Mouse (Mus musculus) thymus, postnatal 0 days (tissue): ENCODE measurements around the gene Atp5s. TPM values are rescaled to one million over a fixed set of nuclear protein-coding genes. Genes with fewer than 3 reads are reported as not detected.

Experiments
- DNase-seq: peaks from one replicate; pipeline ENCODE4 v3.0.0-alpha.2; 2015; ENCODE audit warnings: low spot score
- polyA plus RNA-seq: library from polyadenylated mRNA; unstranded; fragments of >200 nt; fragmentation: Nextera tagmentation; extraction: Ambion mirVana; gene quantifications from 2 replicates; pipeline ENCODE4 v1.2.1, GENCODE M21; 2015

Gene Atp5s
- polyA plus RNA-seq, result 19.1 and 19.8 TPM in 2 replicates

- DNase-seq, result peak; percentile 94
Observed at GRCm38 (mm10) chr12:69724711-69725460, at the start of gene Atp5s, which contains the start of gene L2hgdh. Atp5s (plus strand) TSS chr12:69724950. L2hgdh (minus strand) TSS chr12:69724873.

GRCm38 (mm10) chr12:69676157-69676556 lies 48.6 kb upstream of the Atp5s start:
- no peak for DNase-seq

DNA sequence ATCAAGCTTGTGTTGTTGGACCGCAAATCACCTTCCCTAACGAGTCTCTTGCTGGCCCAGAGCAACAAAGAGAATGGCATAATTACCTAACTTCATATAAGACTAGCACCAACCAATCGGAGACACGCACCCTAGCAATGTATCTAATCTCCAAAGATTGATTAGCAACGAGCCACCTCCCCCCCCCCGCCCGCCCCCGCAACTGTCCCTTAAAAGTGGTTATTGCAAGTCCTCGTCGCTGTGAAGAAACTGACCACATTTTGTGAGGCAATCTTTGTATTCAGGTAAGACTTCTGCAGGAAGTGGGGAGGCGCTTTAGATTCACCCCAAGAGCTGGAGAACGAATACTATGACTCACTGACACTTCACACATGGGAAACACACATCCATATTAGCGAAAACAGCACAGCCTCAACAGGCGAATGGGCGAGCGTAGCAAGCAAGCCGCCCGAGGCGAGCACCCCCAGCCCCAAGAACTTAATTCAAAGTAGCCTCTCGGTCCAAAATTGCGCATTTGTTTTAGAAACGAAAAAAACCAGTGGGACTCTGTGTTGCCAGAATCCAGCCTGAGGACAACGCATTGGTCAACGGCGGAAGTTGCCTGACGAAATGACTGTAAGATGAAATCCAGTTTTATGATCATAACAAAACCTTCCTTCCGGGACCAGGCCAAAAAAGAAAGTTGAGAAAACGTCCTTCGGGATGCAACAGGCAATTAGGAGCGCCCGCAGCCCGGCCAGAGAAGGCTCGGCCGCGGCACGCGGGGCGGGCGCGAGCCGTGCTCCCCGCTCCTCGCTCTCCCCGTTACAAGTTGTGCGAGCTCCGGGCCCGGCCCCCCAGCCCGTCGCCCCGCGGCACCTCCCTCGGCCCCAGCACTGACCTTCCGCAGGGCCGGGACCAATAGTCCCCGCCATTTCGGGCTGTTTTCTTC lies 43.9 kb upstream of the Atp5s start:
- peak; percentile 63 for DNase-seq

GRCm38 (mm10) chr12:69681566-69682061 lies 43.1 kb upstream of the Atp5s start, which contains the start of gene Sos2:
Sos2 (minus strand) TSS chr12:69681852.
- DNase-seq, result no peak

DNA sequence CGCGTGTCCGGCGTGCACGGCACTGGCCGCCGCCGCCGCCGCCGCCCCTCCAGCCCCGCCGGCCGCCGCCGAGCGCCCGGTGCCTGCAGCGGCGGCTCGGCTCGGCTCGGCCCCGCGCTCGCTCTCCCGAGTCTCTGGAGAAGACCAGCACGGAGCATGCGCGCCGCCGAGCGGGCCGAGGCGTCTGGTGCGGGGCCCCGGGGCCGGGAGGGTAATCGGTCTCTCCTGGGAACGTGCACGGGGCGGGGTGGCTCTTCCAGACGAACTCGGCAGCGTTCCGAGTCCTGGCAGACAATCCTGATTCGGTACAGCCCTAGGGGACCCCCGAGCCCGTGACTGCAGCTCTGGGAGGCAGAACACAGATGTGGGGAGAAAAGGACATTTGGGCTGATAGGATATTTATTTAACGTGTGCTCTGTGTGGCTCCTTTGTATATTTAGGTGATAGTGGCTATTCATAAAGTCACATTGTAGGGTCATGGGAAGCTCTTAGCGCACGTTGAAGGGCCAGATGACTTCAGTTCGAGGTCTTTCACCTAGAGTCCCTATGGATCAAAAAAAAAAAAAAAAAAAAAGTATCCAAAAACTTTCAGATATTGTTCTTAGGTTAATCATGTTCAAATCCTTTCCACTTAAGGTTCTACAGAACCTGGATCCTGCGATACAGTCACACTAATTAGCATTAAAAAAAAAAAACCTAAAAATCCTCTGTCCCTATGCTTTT lies 42.5 kb upstream of the Atp5s start:
- peak; percentile 80 for DNase-seq

DNA sequence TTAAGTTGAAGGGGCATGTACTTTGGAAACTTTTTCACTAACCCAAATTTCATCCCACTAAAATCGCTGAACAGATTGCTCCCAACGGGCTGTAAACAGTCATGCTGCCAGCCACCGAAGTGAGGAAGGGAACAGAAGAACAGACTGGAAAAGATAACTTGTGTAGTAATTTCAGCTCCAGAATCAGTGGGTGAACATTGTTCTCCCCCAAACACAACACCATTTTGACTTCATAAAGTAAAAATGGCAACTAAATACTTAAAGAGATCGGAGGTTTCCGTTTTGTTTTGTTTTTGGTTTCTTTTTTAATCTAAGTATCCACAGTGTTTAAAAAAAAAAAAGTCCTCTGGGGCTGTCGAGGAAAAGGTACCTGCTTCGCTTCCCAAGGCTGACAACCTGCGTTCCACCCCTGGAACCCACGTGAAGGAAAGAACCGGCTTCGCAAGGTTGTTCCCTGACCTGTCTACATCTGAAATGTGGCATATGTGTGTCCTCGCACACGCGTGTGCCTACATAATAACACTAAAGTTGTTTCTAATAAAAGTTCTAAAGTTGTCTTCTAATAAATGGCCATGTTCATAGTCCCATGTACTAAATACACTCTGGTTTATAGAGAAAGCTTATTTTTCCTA lies 41.8 kb upstream of the Atp5s start:
- no peak for DNase-seq

GRCm38 (mm10) chr12:69683537-69683936 lies 41.2 kb upstream of the Atp5s start:
- DNase-seq, result peak; percentile 10

GRCm38 (mm10) chr12:69688368-69688767 lies 36.4 kb upstream of the Atp5s start:
- DNase-seq, result no peak

DNA sequence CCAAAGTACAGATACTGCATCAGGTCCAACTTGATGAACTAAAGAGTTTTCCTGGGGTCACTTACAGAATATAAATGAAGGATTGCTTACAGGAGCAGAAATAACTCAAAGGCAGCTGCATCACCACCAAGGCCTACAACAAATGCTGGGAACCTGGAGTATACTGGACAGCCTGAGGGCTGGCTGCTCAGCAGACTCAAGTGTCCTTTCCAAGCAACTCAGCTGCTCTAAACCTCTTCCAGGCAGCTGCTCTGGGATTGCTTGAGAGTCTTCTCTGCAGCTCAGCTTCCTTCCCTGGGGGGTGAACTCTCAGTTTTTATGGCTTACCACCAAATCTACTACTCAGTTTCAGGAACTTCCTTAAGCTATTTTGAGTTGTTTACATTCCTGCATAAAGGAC lies 35.7 kb upstream of the Atp5s start:
- DNase-seq, result no peak

DNA sequence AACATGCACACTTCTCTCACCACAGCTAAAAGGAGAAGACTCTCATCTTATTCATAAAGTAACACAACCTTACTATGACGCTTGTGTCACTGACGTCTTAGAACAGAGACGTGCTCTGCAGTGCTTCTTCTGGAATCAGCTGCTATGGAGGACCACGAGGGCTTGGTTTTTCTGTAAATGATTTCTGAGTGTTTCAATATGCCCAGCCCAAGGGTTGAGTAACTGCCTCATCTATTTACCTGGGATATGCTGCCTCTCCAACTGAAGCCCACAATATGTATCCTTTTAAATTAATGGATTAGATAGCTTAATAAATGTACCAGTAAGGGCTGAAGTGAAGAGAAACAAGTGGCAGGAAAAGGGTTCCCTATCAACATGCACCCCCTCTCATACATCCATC lies 34.0 kb upstream of the Atp5s start:
- DNase-seq, result no peak

- DNase-seq, result no peak
Observed at GRCm38 (mm10) chr12:69693471-69693870, 31.3 kb upstream of the Atp5s start.

DNA sequence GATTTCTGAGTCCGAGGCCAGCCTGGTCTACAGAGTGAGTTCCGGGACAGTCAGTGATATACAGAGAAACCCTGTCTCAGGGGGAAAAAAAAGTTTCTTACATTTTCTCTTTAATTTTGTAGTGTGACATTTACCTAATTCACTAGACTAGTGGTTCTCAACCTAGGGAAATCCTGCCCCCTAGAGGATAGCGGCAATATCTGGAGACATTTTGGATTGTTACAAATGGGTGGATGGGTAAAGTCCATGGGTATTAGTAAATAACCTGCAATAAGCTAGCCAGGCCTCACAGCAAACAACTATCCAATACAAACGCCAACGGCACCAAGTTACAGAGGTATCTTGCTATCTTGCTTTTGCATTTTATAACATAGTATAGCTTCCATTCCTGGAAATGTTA lies 28.0 kb upstream of the Atp5s start:
- DNase-seq, result peak; percentile 64

- DNase-seq, result no peak
Observed at GRCm38 (mm10) chr12:69698352-69698751, 26.4 kb upstream of the Atp5s start.

DNA sequence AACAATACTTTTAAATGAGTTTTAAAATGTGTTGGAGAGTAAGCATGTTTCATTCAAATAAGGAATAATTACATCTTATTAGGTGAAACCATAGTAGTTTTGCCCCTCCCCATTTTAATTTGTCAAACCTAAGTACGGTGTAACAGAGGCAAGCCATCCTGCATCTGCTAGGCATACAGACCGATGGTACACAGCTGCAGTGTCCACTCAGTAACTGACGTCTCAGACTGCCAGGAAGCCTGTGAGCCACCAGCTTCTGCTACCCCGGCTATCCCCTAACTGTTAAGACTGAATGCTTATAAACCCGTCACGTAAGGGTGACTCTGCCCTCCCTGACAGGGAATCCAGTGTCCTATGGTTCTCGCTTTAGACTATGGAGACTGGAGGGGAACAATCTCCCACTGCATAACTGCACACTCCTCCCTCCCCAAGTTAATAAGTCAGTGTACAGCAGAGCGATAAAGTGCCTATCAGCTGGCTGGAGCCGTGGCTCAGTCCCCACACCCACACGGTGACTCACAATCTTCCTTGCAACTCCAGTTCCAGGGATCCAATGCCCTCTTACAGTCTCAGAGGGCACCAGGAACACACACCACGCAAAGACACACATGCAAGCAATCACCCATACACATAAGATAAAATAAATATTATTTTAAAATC lies 19.8 kb upstream of the Atp5s start:
- DNase-seq, result no peak

DNA sequence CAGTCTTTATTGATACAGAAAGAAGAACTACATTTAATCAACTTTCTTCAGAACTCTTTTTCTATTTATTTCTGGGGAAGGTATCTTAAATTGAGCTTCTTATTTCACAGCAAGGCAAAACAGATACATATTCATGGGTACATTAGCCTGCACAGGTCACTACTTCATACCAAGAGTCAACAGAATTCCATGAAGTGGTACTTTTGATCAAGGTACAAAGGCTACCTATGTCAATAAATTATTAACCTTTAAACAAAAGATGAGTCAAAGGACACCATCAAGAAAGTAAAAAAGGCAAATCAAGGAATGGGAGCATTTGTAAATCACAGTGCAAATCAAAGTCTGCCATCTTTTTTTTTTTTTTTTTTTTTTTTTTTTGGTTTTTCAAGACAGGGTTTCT lies 11.1 kb upstream of the Atp5s start:
- DNase-seq, result no peak

DNA sequence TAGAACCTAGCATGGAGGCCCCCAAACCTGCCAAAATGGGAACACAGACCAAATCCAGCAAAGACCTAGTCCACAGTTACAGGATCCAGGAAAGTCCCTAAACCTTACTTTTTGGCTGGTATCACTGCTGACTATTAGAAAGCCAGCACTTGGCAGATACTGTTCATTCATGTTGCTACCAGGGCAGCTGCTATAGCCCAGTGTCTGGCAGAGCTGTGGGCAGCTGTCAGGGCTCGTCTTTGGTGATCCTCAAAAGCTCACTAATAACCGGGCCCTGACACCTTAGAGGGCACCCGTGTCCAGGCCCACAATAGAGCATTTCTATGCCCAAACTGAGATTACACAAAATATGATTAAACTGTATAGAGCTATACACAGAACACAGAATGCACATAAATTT lies 1.9 kb upstream of the Atp5s start:
- no peak for DNase-seq

DNA sequence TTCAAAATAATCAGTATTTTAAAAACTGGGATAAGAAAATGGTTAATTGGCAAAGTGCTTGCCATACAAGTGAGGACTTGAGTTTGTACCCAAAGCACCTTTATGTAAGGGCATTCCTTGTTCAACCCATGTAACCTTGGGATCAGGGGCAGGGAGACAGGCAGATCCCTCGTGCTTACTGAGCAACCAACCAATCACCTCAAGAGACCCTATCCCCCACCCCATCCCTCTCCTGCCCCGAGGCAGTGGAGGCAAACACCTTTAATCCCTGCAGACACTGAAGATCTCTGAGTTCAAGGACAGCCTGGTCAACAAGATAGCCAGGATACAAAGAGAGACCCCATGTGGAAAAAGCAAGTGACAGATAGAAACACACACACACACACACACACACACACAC lies 1.4 kb upstream of the Atp5s start:
- DNase-seq, result no peak

GRCm38 (mm10) chr12:69724018-69724710 lies 586 bp upstream of the Atp5s start:
- peak; percentile 23 for DNase-seq

- DNase-seq, result no peak
Observed at GRCm38 (mm10) chr12:69729246-69729645, 4.5 kb downstream of the Atp5s start.

DNA sequence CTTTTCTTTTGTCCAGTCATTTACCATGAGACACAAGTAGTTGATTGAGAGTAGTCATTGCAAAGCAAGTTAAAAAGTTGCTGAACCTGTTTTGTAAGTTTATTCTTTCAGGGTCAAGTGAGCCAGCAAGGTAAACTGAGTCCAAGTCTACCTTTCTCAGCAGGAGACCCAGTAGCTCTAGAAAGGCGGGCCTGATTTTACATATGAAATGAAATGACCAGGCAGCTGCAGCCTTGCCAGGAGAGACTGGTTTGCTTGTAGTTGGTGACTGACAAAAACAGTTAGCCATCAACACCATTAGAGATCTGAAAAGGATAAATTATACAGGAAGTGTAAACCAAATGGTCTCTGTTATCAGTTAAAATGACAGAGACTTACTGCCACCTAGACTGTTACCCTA lies 5.6 kb downstream of the Atp5s start:
- DNase-seq, result no peak
